Mouse (Mus musculus): ENCODE data around the gene Hyls1.
"Not testable (repeated sequence)": the region's sequence is repeated elsewhere in the genome, so short reads cannot be mapped to it uniquely, and the experiment has no call there.

The Hyls1 gene

DNA sequence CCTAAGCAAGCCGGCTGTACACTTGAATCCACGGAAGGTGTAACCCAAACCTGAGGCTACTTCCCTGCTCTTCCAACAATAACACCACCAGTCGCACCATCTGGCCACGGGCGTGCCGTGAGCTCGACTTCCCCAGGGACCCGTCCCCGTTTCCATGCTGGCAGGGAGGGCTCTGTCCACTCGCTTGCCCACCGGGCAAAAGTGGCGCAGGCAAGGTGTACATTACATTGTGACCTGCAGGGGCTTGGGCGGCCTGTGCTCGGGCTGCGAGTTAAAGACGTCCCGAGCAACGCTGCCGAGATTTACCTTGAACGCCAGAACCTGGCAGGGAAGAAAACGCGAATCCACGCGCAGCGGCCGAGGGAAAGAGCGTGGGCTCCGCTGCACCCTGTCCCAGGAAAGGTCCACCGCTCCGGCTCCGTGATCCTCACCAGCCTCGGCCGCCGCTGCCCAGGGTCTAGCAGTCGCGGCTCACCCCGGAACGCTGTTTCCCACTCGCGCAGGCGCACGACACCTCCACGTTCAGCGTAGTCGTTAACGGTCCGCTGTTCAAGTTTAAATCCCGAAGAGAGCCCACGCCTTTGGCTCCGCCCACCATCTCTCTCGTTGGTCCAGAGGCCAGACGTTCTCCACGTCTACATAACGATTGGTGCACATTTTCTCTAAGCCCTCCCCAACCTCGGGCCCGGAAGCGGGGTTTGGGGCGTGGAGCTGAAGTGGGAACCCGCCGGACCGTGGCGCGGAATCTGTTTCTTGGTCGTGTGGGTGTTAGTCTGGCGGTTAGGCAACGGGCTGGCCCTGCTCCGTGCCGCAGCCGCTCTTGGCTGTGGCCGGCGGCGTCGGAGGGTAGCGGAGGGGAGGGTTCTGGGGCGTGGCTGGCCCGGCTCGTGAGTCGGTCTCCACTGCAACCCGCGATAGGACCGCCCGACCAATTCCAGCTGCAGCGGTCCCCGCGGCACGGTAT is at the start of gene Hyls1, which contains the start of gene Pate2:
TSS of gene Hyls1 (minus strand) at position 828 of the 964 bp plus-strand sequence.
TSS of gene Pate2 (plus strand) at position 714 of the 964 bp plus-strand sequence.
- DNase-seq, result peak; percentile 95

DNA sequence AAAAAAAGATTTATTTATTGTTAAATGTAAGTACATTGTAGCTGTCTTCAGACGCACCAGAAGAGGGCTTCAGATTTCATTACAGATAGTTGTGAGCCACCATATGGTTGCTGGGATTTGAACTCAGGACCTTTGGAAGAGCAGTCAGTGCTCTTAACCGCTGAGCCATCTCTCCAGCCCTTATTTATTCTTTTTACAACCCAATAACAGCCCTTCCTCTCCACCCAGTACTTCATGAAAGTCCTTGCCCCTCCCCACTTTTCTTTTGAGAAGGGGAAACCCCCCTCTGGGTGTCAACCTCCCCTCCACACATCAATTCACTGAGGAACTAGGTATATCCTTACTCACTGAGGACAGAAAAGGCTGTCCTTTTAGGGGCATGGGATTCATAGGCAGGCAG is 46.6 kb upstream of the Hyls1 start:
- DNase-seq, result not testable (repeated sequence)

GRCm38 (mm10) chr9:35614005-35614404 is 43.8 kb upstream of the Hyls1 start:
- DNase-seq, result no peak

DNA sequence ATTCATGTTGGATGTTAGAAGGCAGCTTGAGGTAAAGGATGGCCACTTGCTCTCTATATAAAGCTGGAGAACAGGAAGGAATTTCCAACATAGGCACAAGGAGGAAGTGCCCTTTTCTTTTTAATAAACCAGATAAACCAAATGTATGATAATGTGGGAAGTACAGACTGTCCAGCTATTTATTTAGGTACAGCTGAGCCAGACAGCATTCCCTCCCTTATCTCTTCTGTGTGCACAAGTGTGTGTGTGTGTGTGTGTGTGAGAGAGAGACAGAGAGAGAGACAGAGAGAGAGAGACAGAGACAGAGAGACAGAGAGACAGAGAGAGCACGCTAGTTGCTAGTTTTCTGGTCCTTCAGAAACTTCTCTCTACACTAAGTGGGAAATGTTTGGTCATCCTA is 41.6 kb upstream of the Hyls1 start, which contains the start of gene Pate4:
TSS of gene Pate4 (minus strand) at position 101 of the 400 bp plus-strand sequence.
- DNase-seq, result no peak

DNA sequence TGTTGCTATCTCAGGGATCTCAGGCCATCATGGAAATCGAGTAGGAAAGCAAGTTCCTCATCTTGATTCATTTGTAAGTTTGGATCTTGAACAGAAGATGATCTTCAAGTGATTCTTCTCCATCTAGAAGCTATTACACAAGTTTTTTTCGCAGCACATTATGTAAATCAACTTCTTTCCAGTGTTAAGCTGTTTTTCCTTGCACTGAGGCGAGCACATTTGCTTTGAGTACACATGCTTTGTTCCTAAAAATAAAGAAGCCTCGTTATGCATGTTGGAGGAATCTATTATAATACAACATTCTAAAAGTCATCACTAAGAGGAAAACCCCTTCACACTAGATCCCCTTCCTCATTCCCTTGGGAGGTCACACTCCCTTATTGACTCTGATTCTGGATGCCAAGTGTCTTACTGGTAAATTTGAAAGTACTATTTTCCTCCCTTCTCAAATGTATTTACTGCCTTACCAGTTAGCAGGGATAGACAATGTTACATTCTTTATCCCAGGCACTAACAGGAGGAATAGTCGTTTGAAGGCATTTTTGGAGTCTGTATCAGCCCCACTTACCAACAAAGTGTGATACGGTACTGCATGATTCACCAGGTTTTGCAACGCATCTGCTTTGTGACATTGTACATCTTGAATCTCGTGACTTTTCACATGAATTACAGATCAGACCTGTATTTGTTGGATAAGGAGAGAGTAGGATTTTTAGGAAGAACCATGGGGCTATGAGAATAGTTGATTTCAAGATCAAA is 37.6 kb upstream of the Hyls1 start:
- no peak for DNase-seq

DNA sequence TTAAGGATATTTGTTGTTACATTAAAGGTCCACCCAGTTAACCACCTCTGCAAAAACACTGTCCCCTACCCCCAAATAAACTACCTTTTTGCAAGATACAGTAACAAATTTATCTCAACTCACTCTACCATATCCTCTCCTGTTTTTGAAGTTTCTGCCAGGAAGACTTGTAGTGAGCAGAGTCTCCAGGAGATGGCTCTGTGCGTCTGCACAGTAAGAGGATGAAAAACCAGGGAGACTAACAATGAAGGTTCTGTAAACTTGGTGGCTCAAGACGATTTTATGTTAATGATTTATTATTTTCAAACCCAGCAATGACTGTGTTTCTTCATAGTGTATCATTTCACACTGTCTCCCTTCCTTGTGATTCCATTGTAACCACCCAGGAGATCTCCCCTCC is 22.7 kb upstream of the Hyls1 start:
- DNase-seq, result no peak

DNA sequence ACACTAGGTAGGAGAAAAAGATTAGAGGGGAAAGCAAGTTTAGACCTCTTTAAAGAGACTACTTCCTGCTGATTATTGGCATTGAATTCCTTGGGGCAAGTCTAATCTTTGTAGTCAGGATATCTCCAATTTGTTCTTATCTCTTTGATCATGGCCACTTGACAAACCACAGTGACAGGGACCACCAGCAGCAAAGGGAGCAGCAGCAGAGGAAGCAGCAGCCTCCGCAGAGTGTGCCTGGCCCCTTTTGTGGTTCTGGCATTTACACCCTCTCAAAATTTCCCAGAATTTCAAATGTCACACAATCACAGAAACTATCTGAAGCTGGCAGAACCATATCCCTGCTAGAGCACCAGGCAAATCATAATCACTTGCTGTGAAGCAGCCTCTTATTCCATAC is 17.5 kb upstream of the Hyls1 start:
- no peak for DNase-seq

GRCm38 (mm10) chr9:35574416-35574815 is 4.2 kb upstream of the Hyls1 start:
- no peak for DNase-seq

GRCm38 (mm10) chr9:35570663-35571062 is 465 bp upstream of the Hyls1 start:
- no peak for DNase-seq

- DNase-seq, result no peak
Observed at GRCm38 (mm10) chr9:35567995-35568394, 2.2 kb downstream of the Hyls1 start.

DNA sequence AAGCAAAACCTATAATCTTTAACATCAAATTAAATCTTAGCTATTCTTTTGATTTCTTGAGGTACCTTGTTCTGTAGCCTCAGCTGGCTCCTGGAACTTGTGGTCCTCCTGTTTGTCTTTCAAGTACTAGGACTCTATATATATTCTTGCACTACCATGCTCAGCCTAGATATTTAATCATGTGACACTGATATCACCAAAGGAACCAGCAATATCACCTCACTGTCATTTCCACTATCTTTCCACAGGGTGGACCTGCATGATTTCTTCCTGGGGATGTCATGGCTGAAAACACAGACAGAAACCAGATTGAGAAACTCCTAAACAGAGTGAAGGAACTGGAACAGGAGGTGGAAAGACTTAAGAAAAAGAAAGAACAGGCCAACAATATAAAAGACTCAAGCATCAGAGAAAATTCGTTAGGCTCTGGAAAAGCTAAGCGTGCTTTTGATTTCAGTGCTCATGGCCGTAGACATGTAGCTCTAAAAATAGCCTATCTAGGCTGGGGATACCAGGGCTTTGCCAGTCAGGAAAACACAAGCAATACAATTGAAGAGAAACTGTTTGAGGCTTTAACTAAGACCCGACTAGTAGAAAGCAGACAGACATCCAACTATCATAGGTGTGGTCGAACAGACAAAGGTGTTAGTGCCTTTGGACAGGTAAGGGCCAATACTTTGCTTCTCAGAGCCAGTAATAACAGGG is 5.5 kb downstream of the Hyls1 start:
- no peak for DNase-seq

- no peak for DNase-seq
Observed at GRCm38 (mm10) chr9:35561583-35561982, 8.6 kb downstream of the Hyls1 start.

DNA sequence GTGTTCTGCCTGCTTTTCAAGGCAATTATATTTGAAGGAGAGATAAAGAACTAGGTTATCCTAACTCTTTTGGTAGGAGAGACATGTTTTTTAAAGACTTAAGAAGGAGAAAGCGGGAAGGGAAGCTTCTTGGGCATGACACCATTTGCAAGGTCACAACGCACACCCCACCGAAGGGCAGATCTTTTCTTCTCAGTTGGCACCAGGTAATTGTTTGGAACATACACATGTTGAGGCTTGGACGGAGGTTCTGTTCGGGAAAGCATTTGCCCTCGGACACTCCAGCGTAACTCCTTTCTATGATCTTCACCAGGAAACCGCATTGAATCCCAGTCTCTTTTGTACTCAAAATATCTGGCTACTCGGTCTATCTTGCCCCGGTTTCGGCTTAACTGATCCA is 9.1 kb downstream of the Hyls1 start:
- peak; percentile 32 for DNase-seq

GRCm38 (mm10) chr9:35559009-35559890 is 10.9 kb downstream of the Hyls1 start:
- peak; percentile 88 for DNase-seq

- DNase-seq, result peak; percentile 90
Observed at GRCm38 (mm10) chr9:35558257-35559008, 11.8 kb downstream of the Hyls1 start, which contains the start of the genes Ddx25 and Pus3. Gene Ddx25, minus strand, starts transcription at chr9:35558528. Gene Pus3, plus strand, starts transcription at chr9:35558595.

DNA sequence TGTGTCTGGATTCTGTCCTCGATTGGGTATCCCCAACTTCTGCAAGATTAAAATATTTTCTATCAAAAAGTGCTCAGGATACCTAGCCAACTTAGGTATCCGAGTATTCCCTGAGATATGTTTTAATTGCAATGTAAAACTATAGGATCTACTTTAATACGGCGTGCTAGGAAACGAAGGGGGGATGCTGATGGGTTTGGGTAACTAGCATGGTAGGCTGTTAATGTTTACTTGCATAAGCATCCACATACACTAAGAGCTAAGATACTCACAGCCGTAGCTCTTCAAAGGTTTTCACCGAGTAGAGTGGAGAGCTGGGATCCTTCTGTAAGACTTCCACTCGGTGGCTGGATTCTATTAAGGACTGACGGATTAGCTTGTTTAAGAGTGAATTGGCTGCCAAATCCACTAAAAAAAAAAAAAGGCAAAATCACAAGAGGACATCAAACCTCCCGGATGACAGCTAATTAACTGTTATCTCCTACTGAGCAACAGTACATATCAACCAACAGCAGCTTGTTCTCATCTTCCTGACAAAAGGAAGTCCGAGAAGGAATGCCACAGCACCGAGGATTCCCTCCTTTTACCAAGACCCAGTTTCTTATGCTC is 13.6 kb downstream of the Hyls1 start:
- no peak for DNase-seq

- no peak for DNase-seq
Observed at GRCm38 (mm10) chr9:35548455-35548854, 21.7 kb downstream of the Hyls1 start.

- no peak for DNase-seq
Observed at GRCm38 (mm10) chr9:35546745-35547144, 23.5 kb downstream of the Hyls1 start.

- no peak for DNase-seq
Observed at GRCm38 (mm10) chr9:35545704-35546103, 24.5 kb downstream of the Hyls1 start.

DNA sequence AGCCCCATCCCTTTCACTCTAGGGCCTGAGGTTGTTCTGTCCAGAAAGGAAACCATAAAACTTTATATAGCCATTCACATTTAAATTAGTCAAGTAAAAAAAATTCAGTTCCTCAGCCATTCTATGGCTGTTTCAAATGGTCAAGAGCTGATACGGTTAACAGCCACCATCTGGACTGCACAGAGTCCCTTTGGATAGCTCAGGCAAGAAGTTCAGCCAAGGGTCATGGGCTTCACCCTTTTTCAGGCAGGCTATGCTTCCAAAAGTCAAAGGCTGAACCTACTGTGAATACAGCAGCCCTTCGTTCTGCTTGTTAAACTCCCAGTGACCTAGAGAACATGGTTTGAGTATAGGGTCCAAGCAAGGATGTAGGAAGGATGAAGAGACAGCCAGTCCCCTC is 25.5 kb downstream of the Hyls1 start:
- DNase-seq, result no peak

All from cerebellum, adult 9-10 months (tissue).